20 mouse cellular contexts compared by ENCODE assay signal in the genomic region with DNA sequence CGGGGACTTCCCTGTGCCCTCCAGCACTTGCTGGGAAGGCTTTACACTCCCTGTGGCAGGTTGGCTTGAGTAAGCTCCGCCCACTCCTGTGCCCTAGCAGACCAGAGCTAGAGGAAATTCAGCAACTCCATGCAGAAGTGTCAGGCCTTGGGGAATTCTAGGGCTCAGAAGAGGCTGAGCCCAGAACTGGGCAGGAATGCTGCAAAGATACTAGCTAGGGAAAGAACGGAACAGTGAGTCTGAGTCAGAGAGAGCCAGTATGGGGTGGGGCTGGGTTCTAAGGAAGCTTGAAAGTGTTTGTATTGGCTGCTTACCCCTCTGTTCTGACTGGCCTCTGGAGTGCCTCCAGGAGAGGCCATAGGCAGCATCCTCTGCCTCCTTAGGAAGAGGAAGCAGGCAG. TPM values are rescaled to one million over a fixed set of nuclear protein-coding genes. Genes with fewer than 3 reads are reported as not detected.
DNase-seq lines count a peak whose midpoint lies in the region; ATAC-seq and TF ChIP-seq lines count a peak whose summit lies in the region.
"Had no signal": no experiment of that assay in that cellular context is flagged by ENCODE, and none has a peak within 500 bp of the region (broad histone marks: within the 10 kb centered on the region; RNA-seq: fewer than 3 reads in every experiment).

No protein-coding gene starts in this region.

- WGBS in lung, embryonic 14.5 days = 46% methylated on average over 3 of the region's 3 CpGs
- 41% methylated on average over 3 of the region's 3 CpGs for WGBS in lung, adult 2 months
- 48% methylated on average over 3 of the region's 3 CpGs for WGBS in heart, embryonic 15.5 days

- no peaks in the 10 kb centered on the region for H3K9me3 ChIP-seq in lung, embryonic 14.5 days (ENCODE audit: low read depth, low read length)
- H3K9me3 ChIP-seq in heart, embryonic 15.5 days (replicated peaks) = no peaks in the 10 kb centered on the region
- H3K9me3 ChIP-seq: embryonic facial prominence, embryonic 10.5 days; forebrain, embryonic 12.5 days; liver, embryonic 15.5 days; midbrain, embryonic 15.5 days; stomach, embryonic 15.5 days had no signal

- no peaks in the 10 kb centered on the region for H3K27me3 ChIP-seq in lung, embryonic 14.5 days (ENCODE audit: insufficient read depth, low read length)
- H3K27me3 ChIP-seq in heart, embryonic 15.5 days = 0 out of 2 replicates have a peak, but pooled peaks cover 7% of the 10 kb centered on the region
- H3K27me3 ChIP-seq: liver, embryonic 15.5 days; midbrain, embryonic 15.5 days; stomach, embryonic 15.5 days had no signal

- ATAC-seq in lung, embryonic 14.5 days (ENCODE audit: insufficient read depth) = 0 out of 2 replicates have a peak, but pooled peaks have one; percentile 35
- ATAC-seq in heart, embryonic 15.5 days (replicated peaks; ENCODE audit: insufficient number of reproducible peaks, insufficient read depth, low FRiP score, low read depth) = peak; percentile 65
- ATAC-seq: midbrain, embryonic 15.5 days had no signal

- H3K4me3 ChIP-seq in lung, embryonic 14.5 days (ENCODE audit: low read depth, low read length) = no peak overlapping the region
- no peak overlapping the region for H3K4me3 ChIP-seq in lung, adult 2 months (replicated peaks; ENCODE audit: extremely low read depth, low read depth, low read length)
- no peak overlapping the region for H3K4me3 ChIP-seq in heart, embryonic 15.5 days
- H3K4me3 ChIP-seq: embryonic facial prominence, embryonic 10.5 days; forebrain, embryonic 12.5 days; liver, embryonic 15.5 days; midbrain, embryonic 15.5 days; stomach, embryonic 15.5 days had no signal

- H3K4me1 ChIP-seq in lung, embryonic 14.5 days (ENCODE audit: insufficient read depth) = no peaks in the 10 kb centered on the region
- H3K4me1 ChIP-seq in lung, adult 2 months (ENCODE audit: control insufficient read depth, insufficient read depth, low read length) = 0 out of 2 replicates have a peak, but pooled peaks cover 4% of the 10 kb centered on the region
- H3K4me1 ChIP-seq in heart, embryonic 15.5 days (replicated peaks) = peaks cover 12% of the 10 kb centered on the region; the same call in 1 of the 2 replicates
- H3K4me1 ChIP-seq: forebrain, embryonic 12.5 days; liver, embryonic 15.5 days; stomach, embryonic 15.5 days had no signal

- H3K4me2 ChIP-seq in lung, embryonic 14.5 days = no peak overlapping the region
- H3K4me2 ChIP-seq in heart, embryonic 15.5 days = no peak overlapping the region
- H3K4me2 ChIP-seq: forebrain, embryonic 12.5 days; liver, embryonic 15.5 days; midbrain, embryonic 15.5 days; stomach, embryonic 15.5 days had no signal

- peak; percentile 24 for DNase-seq in gastrocnemius, adult 18-20 months (ENCODE audit: low spot score)
- DNase-seq in gastrocnemius, postnatal 4 days (ENCODE audit: low spot score in 2 of 2) = no peak
- DNase-seq in lung, embryonic 14.5 days = no peak
- no peak for DNase-seq in lung, adult 2 months
- peak; percentile 44 for DNase-seq in skeletal muscle tissue, adult 2 months (ENCODE audit: low read depth, low spot score)
- no peak for DNase-seq in cerebellum, postnatal 25 days
- DNase-seq in retina, embryonic 14.5 days (ENCODE audit: low spot score) = no peak
- DNase-seq: adrenal gland, postnatal 10 days; B cell, adult 2 months; cerebellum, adult 11 months; kidney, postnatal 25 days; right cerebral cortex, postnatal 25 days had no signal

- no peak overlapping the region for H3K27ac ChIP-seq in lung, embryonic 14.5 days (ENCODE audit: low read depth)
- H3K27ac ChIP-seq in heart, embryonic 15.5 days = peak overlapping the region; percentile 28; the same call in 1 of the 2 replicates
- H3K27ac ChIP-seq: embryonic facial prominence, embryonic 10.5 days; forebrain, embryonic 12.5 days; liver, embryonic 15.5 days; midbrain, embryonic 15.5 days; stomach, embryonic 15.5 days had no signal

- TF ChIP-seq CTCF in lung, embryonic 14.5 days (IDR thresholded peaks at IDR 0.05; ENCODE audit: low read depth) = no peak
- TF ChIP-seq CTCF in lung, adult 2 months (IDR thresholded peaks at IDR 0.05; ENCODE audit: insufficient read depth, low read length) = no peak

- H3K9ac ChIP-seq in lung, embryonic 14.5 days = no peak overlapping the region
- no peak overlapping the region for H3K9ac ChIP-seq in heart, embryonic 15.5 days
- H3K9ac ChIP-seq: forebrain, embryonic 12.5 days; liver, embryonic 15.5 days; midbrain, embryonic 15.5 days; stomach, embryonic 15.5 days had no signal

- TF ChIP-seq POLR2A in lung, adult 2 months (IDR thresholded peaks at IDR 0.05; ENCODE audit: borderline replicate concordance, extremely low read depth, low read depth, low read length) = no peak

- H3K36me3 ChIP-seq in lung, embryonic 14.5 days (ENCODE audit: insufficient read depth) = no peaks in the 10 kb centered on the region
- H3K36me3 ChIP-seq in heart, embryonic 15.5 days = no peaks in the 10 kb centered on the region
- H3K36me3 ChIP-seq: embryonic facial prominence, embryonic 10.5 days; forebrain, embryonic 12.5 days; liver, embryonic 15.5 days; midbrain, embryonic 15.5 days; stomach, embryonic 15.5 days had no signal

RNA-seq across cellular contexts. Expression of gene Frmpd2, which starts 27.4 kb away (rescaled TPM):
- under 1 TPM in 1 of 2 experiments, not detected in 1; 0.07 TPM for total RNA-seq in gastrocnemius, adult 18-20 months (2021)
- total RNA-seq in gastrocnemius, postnatal 4 days (2021) = not detected
- not detected in 2 replicates for polyA plus RNA-seq in lung, embryonic 14.5 days (2014; fragmentation: Nextera tagmentation; extraction: Ambion mirVana)
- 2.5 and 3.1 TPM in 2 replicates for polyA plus RNA-seq in lung, adult 2 months (2012; rRNA removed)
- 0.03 and 0.14 TPM in 2 replicates for polyA plus RNA-seq in heart, embryonic 15.5 days (2015; fragmentation: Nextera tagmentation; extraction: Ambion mirVana)
- total RNA-seq: adrenal gland, postnatal 10 days; hematopoietic stem cell, adult 5-6 weeks; MEL had no signal
- polyA plus RNA-seq: liver, embryonic 15.5 days had no signal

RNA-seq across cellular contexts. Expression of gene Mapk8, which starts 51.9 kb away (rescaled TPM):
- 10 to 100 TPM; 27.8 to 33.2 TPM for total RNA-seq in gastrocnemius, adult 18-20 months (2021)
- total RNA-seq in gastrocnemius, postnatal 4 days (2021) = 10 to 100 TPM; 33.2 to 39.7 TPM
- polyA plus RNA-seq in lung, embryonic 14.5 days (2014; fragmentation: Nextera tagmentation; extraction: Ambion mirVana) = 17.1 and 17.5 TPM in 2 replicates
- polyA plus RNA-seq in lung, adult 2 months (2012; rRNA removed) = 9.2 and 10.8 TPM in 2 replicates
- 9.7 and 12.0 TPM in 2 replicates for polyA plus RNA-seq in heart, embryonic 15.5 days (2015; fragmentation: Nextera tagmentation; extraction: Ambion mirVana)

Comparison
In these comparisons a context has a peak if more than half of its experiments do, and no peak if none do; other contexts are left out.
1. DNase-seq: peak in gastrocnemius, adult 18-20 months (single experiment) and skeletal muscle tissue, adult 2 months (single experiment); none in gastrocnemius, postnatal 4 days (0 of 2), lung, embryonic 14.5 days (single experiment), lung, adult 2 months (single experiment), cerebellum, postnatal 25 days (0 of 2) and retina, embryonic 14.5 days (single experiment).